Mouse (Mus musculus) intestine, embryonic 16.5 days (tissue): ENCODE results near the gene Cenpa. TPM values are rescaled to one million over a fixed set of nuclear protein-coding genes. Genes with fewer than 3 reads are reported as not detected.
"Not testable (repeated sequence)": the region's sequence is repeated elsewhere in the genome, so short reads cannot be mapped to it uniquely, and the experiment has no call there.

Experiments used
- ATAC-seq: fragments of 200-750 bp; cut with Nextera tagmentation; 2 replicates; pipeline ENCODE4 v1.8.0; 2017; ENCODE audit warnings: moderate TSS enrichment, moderate library complexity
- H3K27ac ChIP-seq: fragments of 300-500 bp; sonication (generic); 2 replicates; pipeline ENCODE4 v1.5.1; 2014; ENCODE audit warnings: mild to moderate bottlenecking, low read length
- H3K27me3 ChIP-seq: fragments of 300-500 bp; sonication (generic); replicated peaks from 2 replicates; pipeline ENCODE4 v1.6.1; 2014; ENCODE audit warnings: low read length, control low read depth, mixed read lengths; ENCODE audit not compliant: control insufficient read depth, insufficient read depth
- H3K36me3 ChIP-seq: fragments of 300-500 bp; sonication (generic); 2 replicates; pipeline ENCODE4 v1.6.1; 2014; ENCODE audit warnings: low read length, control low read depth; ENCODE audit not compliant: control insufficient read depth, insufficient read depth
- H3K4me1 ChIP-seq: fragments of 300-500 bp; sonication (generic); 2 replicates; pipeline ENCODE4 v1.6.1; 2014; ENCODE audit warnings: low read length, control low read depth, mixed read lengths; ENCODE audit not compliant: control insufficient read depth, insufficient read depth
- H3K4me2 ChIP-seq: fragments of 300-500 bp; sonication (generic); 2 replicates; pipeline ENCODE4 v1.6.1; 2014; ENCODE audit warnings: low read depth, low read length, control low read depth
- H3K4me3 ChIP-seq: fragments of 300-500 bp; sonication (generic); 2 replicates; pipeline ENCODE4 v1.5.1; 2014; ENCODE audit warnings: mild to moderate bottlenecking, low read length
- H3K9ac ChIP-seq: fragments of 300-500 bp; sonication (generic); 2 replicates; pipeline ENCODE4 v1.6.1; 2014; ENCODE audit warnings: low read depth, low read length
- H3K9me3 ChIP-seq: fragments of 300-500 bp; sonication (generic); 2 replicates; pipeline ENCODE4 v1.6.1; 2016; ENCODE audit warnings: low read length, control low read depth; ENCODE audit not compliant: control insufficient read depth
- WGBS: fragments of 180-500 bp; shearing (Covaris S2); extraction: QIAGEN DNeasy Blood & Tissue Kit; methylation state at CpG from one replicate; pipeline ENCODE4 v1.1.7; 2014; 5-methylcytosine and 5-hydroxymethylcytosine counted together
- polyA plus RNA-seq: library from polyadenylated mRNA; unstranded; fragments of >200 nt; fragmentation: Nextera tagmentation; extraction: Ambion mirVana; gene quantifications from 2 replicates; pipeline ENCODE4 v1.2.1, GENCODE M21; 2015

The Cenpa gene
- polyA plus RNA-seq, 1 experiment from 2014 or later = 186 TPM

GRCm38 (mm10) chr5:30668637-30669495 is 2.3 kb downstream of the Cenpa start:
- H3K27ac ChIP-seq = no peak overlapping the region
- peak overlapping the region; percentile 66; the same call in 1 of the 2 replicates for H3K4me2 ChIP-seq
- no peak overlapping the region for H3K9ac ChIP-seq
- H3K27me3 ChIP-seq = no peaks in the 10 kb centered on the region
- ATAC-seq = no peak
- no peaks in the 10 kb centered on the region for H3K9me3 ChIP-seq
- peak overlapping the region; percentile 5 for H3K4me3 ChIP-seq
- H3K36me3 ChIP-seq = peaks cover 3% of the 10 kb centered on the region
- H3K4me1 ChIP-seq = peaks cover 17% of the 10 kb centered on the region
- WGBS = 88% methylated on average over 9 of the region's 9 CpGs

GRCm38 (mm10) chr5:30669496-30669830 is 2.9 kb downstream of the Cenpa start:
- Histone ChIP-seq H3K9ac (no peak overlapping the region), H3K4me3 (no peak overlapping the region), H3K27me3 (no peaks in the 10 kb centered on the region), H3K9me3 (no peaks in the 10 kb centered on the region), H3K4me1 (peaks cover 17% of the 10 kb centered on the region), H3K36me3 (peaks cover 3% of the 10 kb centered on the region), H3K27ac (no peak overlapping the region), H3K4me2 (no peak overlapping the region)
- ATAC-seq = no peak
- 82% methylated on average over 3 of the region's 3 CpGs for WGBS

- Histone ChIP-seq H3K9ac (no peak overlapping the region), H3K9me3 (no peaks in the 10 kb centered on the region), H3K27me3 (no peaks in the 10 kb centered on the region), H3K36me3 (peaks cover 3% of the 10 kb centered on the region), H3K27ac (no peak overlapping the region), H3K4me2 (no peak overlapping the region), H3K4me1 (peaks cover 17% of the 10 kb centered on the region), H3K4me3 (no peak overlapping the region)
- ATAC-seq = no peak
- WGBS = 93% methylated on average over 7 of the region's 7 CpGs
These were observed 3.5 kb downstream of the Cenpa start for GRCm38 (mm10) chr5:30670091-30670490.

GRCm38 (mm10) chr5:30674001-30674400 is 7.4 kb downstream of the Cenpa start:
- Histone ChIP-seq H3K27ac (no peak overlapping the region), H3K9me3 (no peaks in the 10 kb centered on the region), H3K27me3 (no peaks in the 10 kb centered on the region), H3K4me2 (no peak overlapping the region), H3K36me3 (peaks cover 3% of the 10 kb centered on the region), H3K4me3 (no peak overlapping the region), H3K4me1 (peaks cover 5% of the 10 kb centered on the region; the same call in 1 of the 2 replicates), H3K9ac (no peak overlapping the region)
- whole genome bisulfite sequencing = 58% methylated on average over 7 of the region's 7 CpGs
- no peak for ATAC-seq

- Histone ChIP-seq H3K4me3 (no peak overlapping the region), H3K9ac (no peak overlapping the region), H3K4me1 (no peaks in the 10 kb centered on the region), H3K4me2 (no peak overlapping the region), H3K27ac (no peak overlapping the region), H3K36me3 (peaks cover 3% of the 10 kb centered on the region; the same call in 1 of the 2 replicates), H3K9me3 (no peaks in the 10 kb centered on the region), H3K27me3 (no peaks in the 10 kb centered on the region)
- no peak for ATAC-seq
- WGBS = 83% methylated on average over 7 of the region's 7 CpGs
These were observed 10.2 kb downstream of the Cenpa start for GRCm38 (mm10) chr5:30676800-30677199.

- H3K27ac ChIP-seq, H3K4me1 ChIP-seq, H3K36me3 ChIP-seq, ATAC-seq, H3K9ac ChIP-seq, H3K9me3 ChIP-seq, H3K4me2 ChIP-seq, H3K4me3 ChIP-seq, H3K27me3 ChIP-seq: not testable (repeated sequence)
- WGBS = 97% methylated on average over 3 of the region's 3 CpGs
These were observed 11.5 kb downstream of the Cenpa start for GRCm38 (mm10) chr5:30678069-30678468.

GRCm38 (mm10) chr5:30678722-30679296 is 12.2 kb downstream of the Cenpa start:
- Histone ChIP-seq H3K36me3 (no peaks in the 10 kb centered on the region), H3K4me2 (no peak overlapping the region), H3K27ac (no peak overlapping the region), H3K9ac (no peak overlapping the region), H3K9me3 (no peaks in the 10 kb centered on the region), H3K27me3 (no peaks in the 10 kb centered on the region), H3K4me3 (no peak overlapping the region), H3K4me1 (no peaks in the 10 kb centered on the region)
- no peak for ATAC-seq
- 95% methylated on average over 4 of the region's 4 CpGs for WGBS

- no peaks in the 10 kb centered on the region for H3K27me3 ChIP-seq
- no peaks in the 10 kb centered on the region for H3K4me1 ChIP-seq
- H3K4me3 ChIP-seq = no peak overlapping the region
- H3K9me3 ChIP-seq = no peaks in the 10 kb centered on the region
- no peak overlapping the region for H3K27ac ChIP-seq
- WGBS = 85% methylated on average over 5 of the region's 5 CpGs
- no peak overlapping the region for H3K9ac ChIP-seq
- ATAC-seq = no peak
- H3K36me3 ChIP-seq = no peaks in the 10 kb centered on the region
- H3K4me2 ChIP-seq = no peak overlapping the region
These were observed 13.0 kb downstream of the Cenpa start for GRCm38 (mm10) chr5:30679593-30679992.

GRCm38 (mm10) chr5:30681970-30682369 is 15.4 kb downstream of the Cenpa start:
- H3K9me3 ChIP-seq = no peaks in the 10 kb centered on the region
- no peaks in the 10 kb centered on the region for H3K4me1 ChIP-seq
- H3K27me3 ChIP-seq = no peaks in the 10 kb centered on the region
- H3K27ac ChIP-seq = no peak overlapping the region
- ATAC-seq = no peak
- WGBS = 84% methylated on average over 5 of the region's 5 CpGs
- H3K9ac ChIP-seq = no peak overlapping the region
- no peak overlapping the region for H3K4me2 ChIP-seq
- no peak overlapping the region for H3K4me3 ChIP-seq
- no peaks in the 10 kb centered on the region for H3K36me3 ChIP-seq
